Mouse (Mus musculus) forebrain, embryonic 11.5 days (tissue): ENCODE data around the gene Hexb. TPM values are rescaled to one million over a fixed set of nuclear protein-coding genes. Genes with fewer than 3 reads are reported as not detected.
A peak's percentile ranks its signal among the peaks of the same experiment; 100 is the strongest.
"Not testable (repeated sequence)": the region's sequence is repeated elsewhere in the genome, so short reads cannot be mapped to it uniquely, and the experiment has no call there.

Source experiments
- ATAC-seq: fragments of 200-750 bp; cut with Nextera tagmentation; replicated peaks from 2 replicates; pipeline ENCODE4 v1.8.0; 2017; ENCODE audit warnings: moderate TSS enrichment; ENCODE audit not compliant: low FRiP score
- DNase-seq: peaks from one replicate; pipeline ENCODE4 v3.0.0-alpha.2; 2017; ENCODE audit warnings: low spot score
- H3K27ac ChIP-seq: fragments of 300-500 bp; sonication (generic); 2 replicates; pipeline ENCODE4 v1.5.1; 2014; ENCODE audit warnings: low read depth, low read length
- H3K27me3 ChIP-seq: fragments of 300-500 bp; sonication (generic); 2 replicates; pipeline ENCODE4 v1.6.1; 2014; ENCODE audit warnings: mild to moderate bottlenecking, low read length, mixed read lengths; ENCODE audit not compliant: control insufficient read depth, insufficient read depth
- H3K36me3 ChIP-seq: fragments of 300-500 bp; sonication (generic); 2 replicates; pipeline ENCODE4 v1.6.1; 2014; ENCODE audit warnings: mild to moderate bottlenecking, low read length, moderate library complexity, mixed read lengths; ENCODE audit not compliant: control insufficient read depth, insufficient read depth
- H3K4me1 ChIP-seq: fragments of 300-500 bp; sonication (generic); replicated peaks from 2 replicates; pipeline ENCODE4 v1.6.1; 2014; ENCODE audit warnings: low read length, mixed read lengths; ENCODE audit not compliant: control insufficient read depth, insufficient read depth
- H3K4me2 ChIP-seq: fragments of 300-500 bp; sonication (generic); 2 replicates; pipeline ENCODE4 v1.6.1; 2014; ENCODE audit warnings: low read depth, mild to moderate bottlenecking, low read length, moderate library complexity, mixed read lengths; ENCODE audit not compliant: severe bottlenecking
- H3K4me3 ChIP-seq: fragments of 300-500 bp; sonication (generic); 2 replicates; pipeline ENCODE4 v1.5.1; 2014; ENCODE audit warnings: low read depth, low read length
- H3K9ac ChIP-seq: fragments of 300-500 bp; sonication (generic); 2 replicates; pipeline ENCODE4 v1.6.1; 2014; ENCODE audit warnings: low read length
- H3K9me3 ChIP-seq: fragments of 300-500 bp; sonication (generic); 2 replicates; pipeline ENCODE4 v1.6.1; 2016; ENCODE audit warnings: low read length, mixed read lengths; ENCODE audit not compliant: control insufficient read depth
- WGBS: fragments of 180-500 bp; shearing (Covaris S2); extraction: QIAGEN DNeasy Blood & Tissue Kit; methylation state at CpG from one replicate; pipeline ENCODE4 v1.1.7; 2014; 5-methylcytosine and 5-hydroxymethylcytosine counted together
- polyA plus RNA-seq: library from polyadenylated mRNA; unstranded; fragments of >200 nt; fragmentation: Nextera tagmentation; extraction: Ambion mirVana; gene quantifications from 2 replicates; pipeline ENCODE4 v1.2.1, GENCODE M21; 2014

Hexb gene
- polyA plus RNA-seq, 1 experiment from 2014 or later: 20.3 TPM

- no peaks in the 10 kb centered on the region for H3K36me3 ChIP-seq
- no peak overlapping the region for H3K4me3 ChIP-seq
- 79% methylated on average over 4 of the region's 4 CpGs for WGBS
These were observed 15.3 kb downstream of the Hexb start for GRCm38 (mm10) chr13:97182821-97183220.

DNA sequence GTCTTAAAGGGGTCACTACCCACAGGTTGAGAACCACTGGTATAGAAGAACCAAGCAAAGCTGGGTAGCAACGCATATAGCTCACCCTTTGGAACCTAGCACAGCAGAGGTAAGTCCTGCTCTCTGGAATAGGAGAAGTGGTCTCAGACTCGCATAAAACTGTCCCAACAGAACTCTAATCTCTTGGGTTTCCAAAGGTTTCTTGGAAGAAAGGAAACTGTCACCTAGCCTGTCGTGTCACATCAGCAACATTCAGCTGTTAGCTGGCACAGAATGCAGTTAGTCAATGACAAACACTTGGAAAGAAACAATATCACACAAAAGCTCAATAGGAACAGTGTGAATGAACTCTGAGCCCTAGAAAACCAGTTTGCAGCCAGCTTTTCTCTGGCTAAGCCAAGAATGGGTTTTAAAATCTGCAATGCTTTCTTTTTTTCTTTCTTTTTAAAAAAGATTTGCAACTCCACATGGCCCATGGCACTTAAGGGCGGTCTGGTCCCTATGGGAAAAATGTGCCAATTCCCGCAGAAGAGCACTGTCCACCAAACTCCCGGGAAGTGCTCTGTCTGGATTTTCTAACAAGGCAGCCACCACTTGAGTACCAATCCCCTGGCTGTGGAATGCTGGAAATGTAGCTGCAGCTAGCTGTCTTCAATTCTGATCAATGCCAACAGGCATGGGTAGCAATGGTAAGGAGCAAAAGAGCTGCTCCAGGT, 17.9 kb downstream of the Hexb start:
- Histone ChIP-seq H3K27ac (no peak overlapping the region), H3K4me1 (0 out of 2 replicates have a peak, but pooled peaks cover 2% of the 10 kb centered on the region), H3K4me3 (no peak overlapping the region), H3K9ac (no peak overlapping the region), H3K36me3 (no peaks in the 10 kb centered on the region), H3K9me3 (no peaks in the 10 kb centered on the region), H3K4me2 (no peak overlapping the region), H3K27me3 (no peaks in the 10 kb centered on the region)
- ATAC-seq (no peak), DNase-seq (no peak)
- WGBS: 59% methylated on average over 6 of the region's 6 CpGs

More at GRCm38 (mm10) chr13:97182821-97183220, 15.3 kb downstream of the Hexb start:
- no peak for DNase-seq
- Histone ChIP-seq H3K27ac (no peak overlapping the region), H3K4me2 (no peak overlapping the region), H3K4me1 (0 out of 2 replicates have a peak, but pooled peaks cover 2% of the 10 kb centered on the region), H3K9me3 (no peaks in the 10 kb centered on the region), H3K27me3 (no peaks in the 10 kb centered on the region), H3K9ac (no peak overlapping the region)
- no peak for ATAC-seq

- ATAC-seq (no peak), DNase-seq (no peak)
- H3K27ac ChIP-seq: no peak overlapping the region
- no peaks in the 10 kb centered on the region for H3K9me3 ChIP-seq
- no peaks in the 10 kb centered on the region for H3K27me3 ChIP-seq
- H3K4me1 ChIP-seq: 0 out of 2 replicates have a peak, but pooled peaks cover 2% of the 10 kb centered on the region
- no peak overlapping the region for H3K9ac ChIP-seq
- no peak overlapping the region for H3K4me2 ChIP-seq
- WGBS: 73% methylated on average over 7 of the region's 7 CpGs
- H3K36me3 ChIP-seq: no peaks in the 10 kb centered on the region; the same call in 1 of the 2 replicates
- H3K4me3 ChIP-seq: no peak overlapping the region
These were observed 19.2 kb downstream of the Hexb start for GRCm38 (mm10) chr13:97178943-97179342.

- no peaks in the 10 kb centered on the region for H3K27me3 ChIP-seq
- H3K36me3 ChIP-seq: no peaks in the 10 kb centered on the region; the same call in 1 of the 2 replicates
- H3K9me3 ChIP-seq: no peaks in the 10 kb centered on the region
- WGBS: 93% methylated on average over 5 of the region's 5 CpGs
- ATAC-seq (no peak), DNase-seq (no peak)
- no peak overlapping the region for H3K4me3 ChIP-seq
- 0 out of 2 replicates have a peak, but pooled peaks cover 2% of the 10 kb centered on the region for H3K4me1 ChIP-seq
- no peak overlapping the region for H3K4me2 ChIP-seq
- H3K27ac ChIP-seq: no peak overlapping the region
- H3K9ac ChIP-seq: no peak overlapping the region
These were observed 21.4 kb downstream of the Hexb start for GRCm38 (mm10) chr13:97176731-97177130.

DNA sequence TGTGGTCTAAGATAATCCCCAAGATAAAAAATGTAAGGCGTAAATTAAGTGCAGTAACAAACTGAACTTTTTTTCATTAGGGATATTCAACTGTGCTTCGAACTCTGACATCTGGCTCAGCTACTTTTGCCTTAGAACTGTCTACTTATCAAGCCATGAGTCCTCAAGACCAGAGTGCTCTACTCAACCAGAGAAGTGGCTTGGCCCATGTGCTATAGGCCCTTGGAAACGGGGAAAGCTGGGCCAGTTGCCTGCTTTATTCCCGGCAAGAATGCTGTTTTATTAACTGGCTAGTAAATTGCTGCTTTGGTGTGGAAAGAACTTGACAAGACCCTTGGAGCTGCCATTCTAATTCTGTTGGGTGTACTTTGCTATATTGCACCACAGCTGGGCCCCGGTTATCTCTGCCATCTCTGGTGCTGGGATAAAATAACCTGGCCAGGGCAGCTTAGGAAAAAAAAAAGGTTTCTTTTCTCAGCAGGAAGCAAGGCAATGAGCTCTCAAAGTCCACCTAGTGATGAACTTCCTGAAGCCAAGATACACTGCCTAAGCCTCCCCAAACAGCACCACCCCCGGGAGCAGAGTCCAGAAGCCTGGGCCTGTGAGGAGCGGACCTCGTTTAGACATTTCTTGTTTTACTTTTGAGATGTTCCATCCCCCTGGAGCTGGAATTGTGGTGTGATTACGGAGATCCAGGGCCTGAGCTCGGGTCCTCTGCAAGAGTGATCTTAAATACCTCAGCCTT, 22.5 kb downstream of the Hexb start:
- WGBS: 86% methylated on average over 10 of the region's 10 CpGs
- Histone ChIP-seq H3K27me3 (no peaks in the 10 kb centered on the region), H3K9me3 (no peaks in the 10 kb centered on the region), H3K4me1 (0 out of 2 replicates have a peak, but pooled peaks cover 2% of the 10 kb centered on the region), H3K4me2 (no peak overlapping the region), H3K9ac (no peak overlapping the region), H3K27ac (no peak overlapping the region), H3K36me3 (no peaks in the 10 kb centered on the region; the same call in 1 of the 2 replicates), H3K4me3 (no peak overlapping the region)
- no peak for DNase-seq
- no peak for ATAC-seq

GRCm38 (mm10) chr13:97145834-97146233, 52.3 kb downstream of the Hexb start:
- no peak overlapping the region for H3K27ac ChIP-seq
- no peak overlapping the region for H3K4me2 ChIP-seq
- 59% methylated on average over 4 of the region's 4 CpGs for WGBS
- H3K9ac ChIP-seq: no peak overlapping the region
- no peak overlapping the region for H3K4me3 ChIP-seq
- H3K9me3 ChIP-seq: no peaks in the 10 kb centered on the region
- DNase-seq (peak; percentile 53), ATAC-seq (no peak)
- H3K36me3 ChIP-seq: no peaks in the 10 kb centered on the region; the same call in 1 of the 2 replicates
- no peaks in the 10 kb centered on the region for H3K4me1 ChIP-seq
- H3K27me3 ChIP-seq: no peaks in the 10 kb centered on the region

DNA sequence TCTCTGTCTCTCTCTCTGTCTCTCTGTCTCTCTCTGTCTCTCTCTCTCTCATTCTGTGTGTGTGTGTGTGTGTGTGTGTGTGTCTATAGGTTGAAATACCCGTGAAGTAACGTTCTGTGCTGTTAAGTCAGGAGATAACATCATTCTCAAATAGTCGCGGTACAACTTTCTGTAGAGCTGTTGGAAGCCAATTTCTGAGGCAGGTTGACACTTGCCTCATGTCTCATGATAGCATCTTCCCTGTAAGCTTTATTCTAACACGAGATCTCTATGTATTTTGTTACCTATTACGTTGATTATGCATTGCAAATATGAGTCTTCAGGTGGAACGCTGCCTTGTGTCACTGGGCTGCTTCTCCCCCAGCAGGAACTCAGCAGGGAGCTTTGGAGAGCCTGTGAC, 55.8 kb downstream of the Hexb start:
- 89% methylated on average over 7 of the region's 7 CpGs for WGBS

GRCm38 (mm10) chr13:97138404-97138931, 59.7 kb downstream of the Hexb start:
- not testable (repeated sequence) for H3K4me1 ChIP-seq, H3K27ac ChIP-seq, DNase-seq, H3K9me3 ChIP-seq, H3K36me3 ChIP-seq, H3K27me3 ChIP-seq, ATAC-seq
- peak overlapping the region; percentile 68 for H3K4me3 ChIP-seq
- H3K4me2 ChIP-seq: peak overlapping the region; percentile 54
- H3K9ac ChIP-seq: peak overlapping the region; percentile 72
- WGBS: 37% methylated on average over 8 of the region's 8 CpGs

More for the DNA sequence above, 55.8 kb downstream of the Hexb start:
- no peaks in the 10 kb centered on the region for H3K27me3 ChIP-seq
- no peaks in the 10 kb centered on the region; the same call in 1 of the 2 replicates for H3K4me1 ChIP-seq
- no peaks in the 10 kb centered on the region for H3K9me3 ChIP-seq
- no peak overlapping the region for H3K9ac ChIP-seq
- no peak overlapping the region for H3K4me2 ChIP-seq
- no peaks in the 10 kb centered on the region; the same call in 1 of the 2 replicates for H3K36me3 ChIP-seq
- ATAC-seq (no peak), DNase-seq (no peak)
- no peak overlapping the region for H3K4me3 ChIP-seq
- H3K27ac ChIP-seq: no peak overlapping the region
